Mouse (Mus musculus) activated CD4-positive, CD25-positive, alpha-beta regulatory T cell, adult 4 months (primary cell): ENCODE data around the gene Lrmda. TPM values are rescaled to one million over a fixed set of nuclear protein-coding genes. Genes with fewer than 3 reads are reported as not detected.

Source experiments
- ATAC-seq: one replicate; pipeline ENCODE4 v1.8.0; 2017
- polyA plus RNA-seq, 2 experiments: library from polyadenylated mRNA; unstranded; fragments of 100-300 nt; shearing (Covaris generic); gene quantifications; one replicate each; pipeline ENCODE4 v1.2.1; 2017

Gene Lrmda
- polyA plus RNA-seq, 2 experiments from 2014 or later = not detected

DNA sequence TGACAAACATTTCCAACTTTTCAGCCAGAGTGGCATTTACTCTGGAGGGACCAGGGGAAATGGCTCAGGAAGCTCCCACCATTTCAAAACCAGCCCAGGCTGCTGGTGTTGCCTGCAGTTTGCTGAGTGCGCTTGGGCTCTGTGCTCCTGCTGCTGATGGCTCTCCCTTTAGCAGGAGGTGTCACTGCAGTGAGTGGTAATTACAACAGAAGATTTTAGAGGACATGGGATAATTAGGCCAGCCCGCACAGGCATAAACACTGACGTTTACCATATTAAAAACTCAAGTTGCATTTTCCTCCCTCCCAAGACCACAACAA, 1076.5 kb downstream of the Lrmda start:
- ATAC-seq = no peak

DNA sequence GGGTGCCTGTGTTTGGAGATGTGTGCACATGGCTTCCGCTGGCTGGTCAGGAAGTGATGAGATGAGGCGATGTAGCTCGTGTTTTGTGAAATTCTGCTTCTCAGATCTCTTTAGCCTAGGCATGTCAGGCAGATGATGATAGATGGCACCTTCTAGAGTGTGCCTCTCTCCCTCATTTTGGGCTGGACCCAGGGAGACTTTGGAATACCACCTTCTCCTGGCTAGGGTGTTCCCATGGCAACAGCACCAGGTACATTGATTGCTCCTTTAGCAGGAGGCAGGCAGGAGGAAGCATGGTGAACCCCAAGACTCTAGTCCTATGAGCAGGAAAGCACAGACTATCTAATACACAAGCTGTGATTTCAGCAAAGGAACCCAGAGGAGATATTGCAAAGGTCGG, 1076.9 kb downstream of the Lrmda start:
- no peak for ATAC-seq

Other genes starting within 250 kb of the Lrmda start
- 100 to 1,000 TPM; 247 to 248 TPM for gene Vdac2, start 194.5 kb upstream of the Lrmda start, polyA plus RNA-seq
- 10 to 100 TPM; 17.4 to 27.6 TPM for gene Comtd1, start 170.7 kb upstream of the Lrmda start, polyA plus RNA-seq
- not detected for gene Zfp503, start 30.1 kb upstream of the Lrmda start, polyA plus RNA-seq